Mouse (Mus musculus): ENCODE results near the gene Slc10a7. TPM values are rescaled to one million over a fixed set of nuclear protein-coding genes. Genes with fewer than 3 reads are reported as not detected.

The Slc10a7 gene
- polyA plus RNA-seq, 2 experiments: 3.3 to 4.4 TPM

DNA sequence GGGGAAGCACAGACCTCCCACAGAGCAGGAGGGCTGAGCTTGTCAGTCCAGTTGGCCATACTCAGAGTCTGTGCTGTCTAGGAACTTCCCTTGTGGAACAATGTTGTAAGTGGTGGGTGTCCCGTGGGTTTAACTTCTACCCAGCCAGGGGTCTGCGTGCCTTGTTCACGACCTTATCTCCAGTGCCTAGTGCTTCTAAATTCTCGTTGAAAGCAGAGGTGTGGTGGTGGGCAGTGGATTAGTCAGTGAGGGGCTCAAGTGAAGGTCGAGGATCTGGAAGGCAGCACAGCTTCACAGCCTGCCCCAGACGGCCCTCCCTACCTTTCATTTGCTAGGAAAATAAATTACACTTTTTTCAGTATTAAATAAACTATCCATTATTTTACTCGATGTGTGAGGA is 161.1 kb downstream of the Slc10a7 start:
- Histone ChIP-seq H3K36me3 (replicated peaks; ENCODE audit: control insufficient read depth, insufficient read depth, low read depth) (no peaks in the 10 kb centered on the region), H3K4me1 (replicated peaks; ENCODE audit: control insufficient read depth in 2 of 2, insufficient read depth in 2 of 2, low read length in 1 of 2) (no peaks in the 10 kb centered on the region), H3K4me2 (ENCODE audit: low read depth) (no peak overlapping the region), H3K9me3 (ENCODE audit: control insufficient read depth, low read length) (no peaks in the 10 kb centered on the region), H3K4me3 (ENCODE audit: insufficient read depth in 1 of 2, low read depth in 2 of 2, low read length in 2 of 2) (no peak overlapping the region), H3K27me3 (ENCODE audit: control insufficient read depth, insufficient read depth, low read length) (no peaks in the 10 kb centered on the region), H3K9ac (replicated peaks) (no peak overlapping the region), H3K27ac (no peak overlapping the region)
- TF ChIP-seq CTCF (IDR thresholded peaks at IDR 0.05; ENCODE audit: low read depth): no peak
- TF ChIP-seq EP300 (IDR thresholded peaks at IDR 0.05; ENCODE audit: low read depth): no peak
- 71% methylated on average over 7 of the region's 7 CpGs for WGBS (ENCODE audit: insufficient replicate concordance)
- no peak for ATAC-seq (ENCODE audit: insufficient read depth)
- DNase-seq (ENCODE audit: low read depth in 3 of 3, low spot score in 3 of 3): no peak

DNA sequence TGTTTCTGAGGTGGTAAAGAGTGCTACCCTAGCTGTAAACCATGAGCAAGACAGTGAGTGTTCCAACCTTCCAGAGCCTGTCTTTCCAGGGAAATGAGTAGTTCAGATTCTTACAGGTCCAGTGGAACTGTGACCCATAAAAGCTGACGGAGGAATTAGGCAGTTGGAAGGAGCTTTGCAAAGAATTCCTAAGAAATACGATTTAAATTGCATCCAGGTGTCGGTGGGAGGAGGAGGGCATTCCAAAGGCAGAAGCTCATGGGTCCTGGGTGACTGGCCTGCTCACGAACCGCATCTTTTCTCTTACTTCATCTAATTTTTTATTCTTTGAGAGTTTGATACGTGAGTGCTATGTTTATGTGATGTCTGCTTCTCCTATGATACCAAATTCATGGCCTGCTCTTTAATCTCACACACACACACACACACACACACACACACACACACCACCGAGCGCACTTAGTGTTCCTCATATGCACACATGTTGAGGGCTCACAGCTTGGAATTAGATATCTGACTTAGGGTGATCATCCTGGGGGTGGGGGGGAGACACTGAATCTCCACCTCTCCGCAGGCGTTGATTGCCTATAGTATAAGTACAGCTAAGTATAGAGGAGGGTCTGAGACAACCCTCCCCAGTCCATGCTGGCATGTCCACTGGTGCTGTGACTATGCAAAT is 169.5 kb downstream of the Slc10a7 start:
- Histone ChIP-seq H3K27ac (no peak overlapping the region), H3K9me3 (ENCODE audit: control insufficient read depth, low read length) (no peaks in the 10 kb centered on the region), H3K36me3 (replicated peaks; ENCODE audit: control insufficient read depth, insufficient read depth, low read depth) (no peaks in the 10 kb centered on the region), H3K4me1 (replicated peaks; ENCODE audit: control insufficient read depth in 2 of 2, insufficient read depth in 2 of 2, low read length in 1 of 2) (no peaks in the 10 kb centered on the region), H3K9ac (replicated peaks) (no peak overlapping the region), H3K4me2 (ENCODE audit: low read depth) (no peak overlapping the region), H3K4me3 (ENCODE audit: insufficient read depth in 1 of 2, low read depth in 2 of 2, low read length in 2 of 2) (no peak overlapping the region), H3K27me3 (ENCODE audit: control insufficient read depth, insufficient read depth, low read length) (no peaks in the 10 kb centered on the region)
- ATAC-seq (ENCODE audit: insufficient read depth): no peak
- TF ChIP-seq CTCF (IDR thresholded peaks at IDR 0.05; ENCODE audit: low read depth): no peak
- no peak for TF ChIP-seq EP300 (IDR thresholded peaks at IDR 0.05; ENCODE audit: low read depth)
- WGBS (ENCODE audit: insufficient replicate concordance): 74% methylated on average over 10 of the region's 10 CpGs
- no peak for DNase-seq (ENCODE audit: low read depth in 3 of 3, low spot score in 3 of 3)

DNA sequence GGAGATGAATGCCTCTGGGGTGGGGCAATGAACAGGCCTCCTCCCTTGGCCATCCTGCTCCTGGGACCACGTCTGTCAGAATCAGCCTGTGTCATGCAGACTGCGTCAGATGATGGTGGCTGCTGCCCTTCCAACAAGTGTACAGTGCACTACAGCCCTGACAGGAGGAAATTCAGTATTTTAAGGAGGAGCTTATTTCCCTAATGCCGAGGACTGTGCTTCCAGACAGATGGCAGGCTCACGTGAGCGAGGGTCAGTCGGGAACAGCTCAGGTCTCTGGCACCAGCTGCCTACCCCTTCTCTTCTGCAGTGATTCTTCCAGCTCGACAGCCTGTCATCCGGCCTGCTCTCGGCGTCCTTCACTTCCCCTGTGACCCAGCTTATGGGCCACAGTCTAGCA is 181.6 kb downstream of the Slc10a7 start:
- Histone ChIP-seq H3K27me3 (ENCODE audit: control insufficient read depth, insufficient read depth, low read length) (no peaks in the 10 kb centered on the region), H3K9me3 (ENCODE audit: control insufficient read depth, low read length) (no peaks in the 10 kb centered on the region), H3K4me3 (ENCODE audit: insufficient read depth in 1 of 2, low read depth in 2 of 2, low read length in 2 of 2) (no peak overlapping the region), H3K27ac (no peak overlapping the region), H3K36me3 (replicated peaks; ENCODE audit: control insufficient read depth, insufficient read depth, low read depth) (no peaks in the 10 kb centered on the region; the same call in 1 of the 2 replicates), H3K9ac (replicated peaks) (no peak overlapping the region), H3K4me2 (ENCODE audit: low read depth) (no peak overlapping the region), H3K4me1 (replicated peaks; ENCODE audit: control insufficient read depth in 2 of 2, insufficient read depth in 2 of 2, low read length in 1 of 2) (no peaks in the 10 kb centered on the region)
- WGBS (ENCODE audit: insufficient replicate concordance): 76% methylated on average over 10 of the region's 10 CpGs
- DNase-seq (ENCODE audit: low read depth in 3 of 3, low spot score in 3 of 3) (no peak), ATAC-seq (ENCODE audit: insufficient read depth) (no peak)
- no peak for TF ChIP-seq EP300 (IDR thresholded peaks at IDR 0.05; ENCODE audit: low read depth)
- TF ChIP-seq CTCF (IDR thresholded peaks at IDR 0.05; ENCODE audit: low read depth): no peak

DNA sequence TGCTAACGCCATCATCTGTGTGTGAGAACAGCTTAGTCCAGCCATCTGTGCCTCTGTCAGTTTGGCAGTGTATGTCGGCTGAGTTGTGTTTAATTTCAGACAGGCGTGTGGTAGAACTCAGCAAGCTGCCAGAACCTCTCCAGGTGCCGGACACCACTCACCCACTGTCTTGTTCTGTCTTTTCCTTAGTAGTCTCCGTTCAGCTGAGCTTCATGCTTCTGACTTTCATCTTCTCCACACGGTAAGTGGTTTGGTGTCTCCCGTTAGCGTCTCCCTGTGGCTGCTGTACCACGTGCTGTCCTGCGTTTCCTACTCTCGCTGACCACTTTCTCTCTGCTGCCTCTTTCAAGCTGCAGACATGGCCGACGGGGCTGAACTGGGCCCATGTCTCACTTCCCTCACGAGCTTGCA is 189.2 kb downstream of the Slc10a7 start:
- Histone ChIP-seq H3K27me3 (ENCODE audit: control insufficient read depth, insufficient read depth, low read length) (no peaks in the 10 kb centered on the region), H3K4me2 (ENCODE audit: low read depth) (no peak overlapping the region), H3K36me3 (replicated peaks; ENCODE audit: control insufficient read depth, insufficient read depth, low read depth) (no peaks in the 10 kb centered on the region), H3K9me3 (ENCODE audit: control insufficient read depth, low read length) (no peaks in the 10 kb centered on the region), H3K9ac (replicated peaks) (no peak overlapping the region), H3K4me1 (replicated peaks; ENCODE audit: control insufficient read depth in 2 of 2, insufficient read depth in 2 of 2, low read length in 1 of 2) (no peaks in the 10 kb centered on the region), H3K4me3 (ENCODE audit: insufficient read depth in 1 of 2, low read depth in 2 of 2, low read length in 2 of 2) (no peak overlapping the region), H3K27ac (no peak overlapping the region)
- ATAC-seq (ENCODE audit: insufficient read depth) (no peak), DNase-seq (ENCODE audit: low read depth in 3 of 3, low spot score in 3 of 3) (no peak)
- WGBS (ENCODE audit: insufficient replicate concordance): 87% methylated on average over 14 of the region's 14 CpGs
- TF ChIP-seq CTCF (IDR thresholded peaks at IDR 0.05; ENCODE audit: low read depth): no peak
- TF ChIP-seq EP300 (IDR thresholded peaks at IDR 0.05; ENCODE audit: low read depth): no peak

DNA sequence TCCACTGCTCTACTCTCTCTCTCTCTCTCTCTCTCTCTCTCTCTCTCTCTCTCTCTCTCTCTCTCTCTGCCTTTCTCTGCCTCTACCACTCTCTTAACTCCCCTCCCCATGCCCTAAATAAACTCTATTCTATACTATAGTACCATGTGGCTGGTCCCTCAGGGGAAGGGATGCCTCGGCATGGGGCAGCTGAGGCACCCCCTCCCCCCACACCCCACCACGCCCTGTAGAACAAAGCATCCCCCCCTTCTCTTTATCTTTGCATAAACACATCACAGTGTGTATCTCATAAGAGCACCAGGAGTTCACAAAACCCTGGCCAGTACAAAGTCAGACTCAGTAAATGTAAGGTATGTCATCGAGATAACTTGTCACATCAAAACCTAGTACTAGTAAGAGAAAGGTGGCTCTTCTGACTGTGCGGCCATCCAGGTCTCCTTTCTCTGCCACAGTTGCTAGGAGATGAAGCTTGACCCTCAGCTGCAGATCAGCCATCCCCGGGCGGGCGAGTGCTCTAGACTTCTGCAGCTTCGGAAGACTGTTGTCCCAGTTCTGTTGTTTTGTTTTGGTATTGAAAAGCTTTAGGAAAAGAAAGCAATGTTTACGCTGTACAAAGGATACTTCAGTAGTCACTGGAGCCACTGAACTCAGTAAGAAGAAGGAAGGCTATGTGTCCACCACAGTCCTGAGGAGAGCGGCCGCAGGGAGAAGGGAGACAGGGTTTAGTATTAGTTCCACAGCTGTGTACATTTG is 194.1 kb downstream of the Slc10a7 start:
- no peaks in the 10 kb centered on the region for H3K9me3 ChIP-seq (ENCODE audit: control insufficient read depth, low read length)
- no peaks in the 10 kb centered on the region for H3K27me3 ChIP-seq (ENCODE audit: control insufficient read depth, insufficient read depth, low read length)
- TF ChIP-seq CTCF (IDR thresholded peaks at IDR 0.05; ENCODE audit: low read depth) (no peak), EP300 (IDR thresholded peaks at IDR 0.05; ENCODE audit: low read depth) (no peak)
- no peak for ATAC-seq (ENCODE audit: insufficient read depth)
- no peaks in the 10 kb centered on the region for H3K36me3 ChIP-seq (replicated peaks; ENCODE audit: control insufficient read depth, insufficient read depth, low read depth)
- WGBS (ENCODE audit: insufficient replicate concordance): 70% methylated on average over 11 of the region's 11 CpGs
- no peak for DNase-seq (ENCODE audit: low read depth in 3 of 3, low spot score in 3 of 3)
- H3K4me2 ChIP-seq (ENCODE audit: low read depth): no peak overlapping the region
- H3K4me1 ChIP-seq (replicated peaks; ENCODE audit: control insufficient read depth in 2 of 2, insufficient read depth in 2 of 2, low read length in 1 of 2): no peaks in the 10 kb centered on the region
- H3K9ac ChIP-seq (replicated peaks): no peak overlapping the region
- no peak overlapping the region for H3K4me3 ChIP-seq (ENCODE audit: insufficient read depth in 1 of 2, low read depth in 2 of 2, low read length in 2 of 2)
- no peak overlapping the region for H3K27ac ChIP-seq

Data from liver, embryonic 14.5 days (tissue).